Mouse (Mus musculus) myocyte (in vitro differentiated cells): ENCODE measurements around the gene Ralgapa2. TPM values are rescaled to one million over a fixed set of nuclear protein-coding genes. Genes with fewer than 3 reads are reported as not detected.

Experiments used
- H3K27me3 ChIP-seq: one replicate; pipeline ENCODE4 v1.6.1; 2011; ENCODE audit not compliant: control insufficient read depth, insufficient read depth, insufficient read length
- H3K36me3 ChIP-seq: one replicate; pipeline ENCODE4 v1.6.1; 2011; ENCODE audit not compliant: control insufficient read depth, insufficient read depth
- H3K4me2 ChIP-seq: one replicate; pipeline ENCODE4 v1.6.1; 2011; ENCODE audit warnings: low read depth, control low read depth
- H3K4me3 ChIP-seq: one replicate; pipeline ENCODE4 v1.5.1; 2011; ENCODE audit warnings: mild to moderate bottlenecking, control low read depth, moderate library complexity
- H3K79me2 ChIP-seq: one replicate; pipeline ENCODE4 v1.6.1; 2011; ENCODE audit not compliant: control insufficient read depth, insufficient read depth
- H3ac ChIP-seq: one replicate; pipeline ENCODE4 v1.6.1; 2011; ENCODE audit not compliant: control insufficient read depth, insufficient read length
- CEBPB ChIP-seq: IDR thresholded peaks from 2 replicates; pipeline ENCODE4 v1.6.1; 2011; ENCODE audit warnings: mild to moderate bottlenecking, moderate library complexity; ENCODE audit not compliant: poor library complexity, insufficient read depth, severe bottlenecking
- E2F4 ChIP-seq: IDR thresholded peaks from one replicate; pipeline ENCODE4 v1.6.1; 2011; ENCODE audit warnings: mild to moderate bottlenecking, control low read depth, moderate library complexity; ENCODE audit not compliant: insufficient read depth
- MAX ChIP-seq: IDR thresholded peaks from one replicate; pipeline ENCODE4 v1.6.1; 2011; ENCODE audit warnings: low read depth, mild to moderate bottlenecking, control low read depth
- MYOD1 ChIP-seq, 3 experiments: IDR thresholded peaks; one replicate each; pipeline ENCODE4 v1.6.1; 2011; ENCODE audit warnings: control low read depth in 2 of 3, low read depth in 2 of 3, mild to moderate bottlenecking in 2 of 3, moderate library complexity in 1 of 3; ENCODE audit not compliant: insufficient read length in 2 of 3, control insufficient read depth in 1 of 3
- MYOG ChIP-seq, 3 experiments: IDR thresholded peaks; one replicate each; pipeline ENCODE4 v1.6.1; 2011; ENCODE audit warnings: control low read depth in 2 of 3, low read depth in 2 of 3, mild to moderate bottlenecking in 2 of 3; ENCODE audit not compliant: insufficient read length in 2 of 3, control insufficient read depth in 1 of 3, insufficient read depth in 1 of 3
- POLR2A ChIP-seq: IDR thresholded peaks from one replicate; pipeline ENCODE4 v1.6.1; 2011; ENCODE audit warnings: low read depth, mild to moderate bottlenecking, control low read depth, moderate library complexity; ENCODE audit not compliant: insufficient read length
- POLR2AphosphoS2 ChIP-seq: IDR thresholded peaks from one replicate; pipeline ENCODE4 v1.6.1; 2011; ENCODE audit warnings: low read depth, control low read depth; ENCODE audit not compliant: insufficient read length
- REST ChIP-seq: IDR thresholded peaks from one replicate; pipeline ENCODE4 v1.6.1; 2011; ENCODE audit warnings: mild to moderate bottlenecking, control low read depth, moderate library complexity; ENCODE audit not compliant: insufficient read depth, insufficient read length
- SRF ChIP-seq: IDR thresholded peaks from one replicate; pipeline ENCODE4 v1.6.1; 2011; ENCODE audit warnings: low read depth; ENCODE audit not compliant: control insufficient read depth, insufficient read length
- TCF12 ChIP-seq: IDR thresholded peaks from one replicate; pipeline ENCODE4 v1.6.1; 2011; ENCODE audit warnings: mild to moderate bottlenecking, control low read depth; ENCODE audit not compliant: poor library complexity, insufficient read depth, severe bottlenecking
- TCF3 ChIP-seq: IDR thresholded peaks from one replicate; pipeline ENCODE4 v1.6.1; 2011; ENCODE audit warnings: low read depth, control low read depth; ENCODE audit not compliant: insufficient read length
- USF1 ChIP-seq: IDR thresholded peaks from one replicate; pipeline ENCODE4 v1.6.1; 2011; ENCODE audit warnings: low read depth, mild to moderate bottlenecking, control low read depth, moderate library complexity
- polyA plus RNA-seq: library from polyadenylated mRNA; unstranded; fragments of >200 nt; fragmentation: generic; extraction: Trizol; gene quantifications from one replicate; pipeline ENCODE4 v1.2.1, GENCODE M21; 2012; ENCODE audit warnings: missing spikeins

The Ralgapa2 gene
- polyA plus RNA-seq, 1 experiment = 1.8 TPM

DNA sequence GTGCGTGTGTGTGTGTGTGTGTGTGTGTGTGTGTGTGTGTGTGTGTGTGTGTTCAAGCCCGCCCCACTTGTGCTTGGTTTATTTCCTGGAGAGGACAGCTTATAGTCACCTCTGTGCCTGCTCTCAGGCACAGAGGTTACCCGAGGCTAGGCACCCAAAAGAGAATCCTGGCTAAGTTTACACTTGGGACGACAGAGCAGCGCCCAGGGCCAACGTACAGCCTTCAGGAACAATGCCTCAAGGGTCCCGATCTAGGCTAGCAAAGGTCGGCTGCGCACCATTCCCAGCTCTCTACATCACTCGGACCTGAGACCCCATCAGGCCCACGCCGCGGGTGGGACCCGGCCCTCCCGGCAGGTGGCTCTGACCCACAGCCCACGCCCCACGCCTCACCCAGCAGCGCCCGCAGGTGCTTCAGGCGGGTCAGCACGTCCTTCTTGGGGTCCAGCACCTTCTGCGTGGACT lies 711 bp downstream of the Ralgapa2 start:
- Histone ChIP-seq H3K4me2 (peak overlapping the region; percentile 86), H3K4me3 (peak overlapping the region; percentile 33), H3ac (peak overlapping the region; percentile 66), H3K79me2 (peaks cover 3% of the 10 kb centered on the region), H3K27me3 (no peaks in the 10 kb centered on the region), H3K36me3 (no peaks in the 10 kb centered on the region)
- TF ChIP-seq SRF (no peak), MYOG (IDR thresholded peaks at IDR 0.05; ENCODE audit: control insufficient read depth in 1 of 3, insufficient read depth in 1 of 3, insufficient read length in 2 of 3, low read depth in 2 of 3) (peak in 1 of 3 experiments; percentile 12), USF1 (no peak), MAX (no peak), MYOD1 (IDR thresholded peaks at IDR 0.05; ENCODE audit: control insufficient read depth in 1 of 3, insufficient read length in 2 of 3, low read depth in 2 of 3) (no peak), POLR2A (no peak), TCF3 (no peak)

DNA sequence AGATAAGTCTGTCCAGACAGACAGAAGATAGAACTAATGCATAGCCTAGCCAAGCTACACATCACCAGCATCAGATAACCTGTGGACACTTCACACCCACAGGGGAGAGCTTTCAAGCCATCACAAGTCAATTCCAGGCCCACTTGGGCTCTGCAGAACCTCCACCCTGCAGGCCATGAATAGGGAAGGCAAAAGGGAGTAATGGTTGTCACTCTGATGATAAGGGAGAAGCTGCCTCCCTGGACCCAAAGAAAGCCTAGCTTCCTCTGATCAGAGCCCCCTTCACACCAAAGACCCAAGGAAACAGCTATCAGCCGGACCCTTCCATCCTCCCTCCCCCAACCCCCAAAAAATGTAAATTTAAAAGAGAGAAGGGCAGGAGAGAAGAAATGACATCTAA lies 1.4 kb downstream of the Ralgapa2 start:
- Histone ChIP-seq H3K36me3 (no peaks in the 10 kb centered on the region), H3ac (no peak overlapping the region), H3K79me2 (peaks cover 3% of the 10 kb centered on the region), H3K27me3 (no peaks in the 10 kb centered on the region), H3K4me2 (peak overlapping the region; percentile 86), H3K4me3 (peak overlapping the region; percentile 33)
- TF ChIP-seq REST = no peak
- TF ChIP-seq E2F4 = no peak
- TF ChIP-seq MYOD1 (IDR thresholded peaks at IDR 0.05; ENCODE audit: control insufficient read depth in 1 of 3, insufficient read length in 2 of 3, low read depth in 2 of 3) = no peak
- TF ChIP-seq USF1 = no peak
- no peak for TF ChIP-seq TCF12
- no peak for TF ChIP-seq POLR2A
- TF ChIP-seq MYOG (IDR thresholded peaks at IDR 0.05; ENCODE audit: control insufficient read depth in 1 of 3, insufficient read depth in 1 of 3, insufficient read length in 2 of 3, low read depth in 2 of 3) = no peak

DNA sequence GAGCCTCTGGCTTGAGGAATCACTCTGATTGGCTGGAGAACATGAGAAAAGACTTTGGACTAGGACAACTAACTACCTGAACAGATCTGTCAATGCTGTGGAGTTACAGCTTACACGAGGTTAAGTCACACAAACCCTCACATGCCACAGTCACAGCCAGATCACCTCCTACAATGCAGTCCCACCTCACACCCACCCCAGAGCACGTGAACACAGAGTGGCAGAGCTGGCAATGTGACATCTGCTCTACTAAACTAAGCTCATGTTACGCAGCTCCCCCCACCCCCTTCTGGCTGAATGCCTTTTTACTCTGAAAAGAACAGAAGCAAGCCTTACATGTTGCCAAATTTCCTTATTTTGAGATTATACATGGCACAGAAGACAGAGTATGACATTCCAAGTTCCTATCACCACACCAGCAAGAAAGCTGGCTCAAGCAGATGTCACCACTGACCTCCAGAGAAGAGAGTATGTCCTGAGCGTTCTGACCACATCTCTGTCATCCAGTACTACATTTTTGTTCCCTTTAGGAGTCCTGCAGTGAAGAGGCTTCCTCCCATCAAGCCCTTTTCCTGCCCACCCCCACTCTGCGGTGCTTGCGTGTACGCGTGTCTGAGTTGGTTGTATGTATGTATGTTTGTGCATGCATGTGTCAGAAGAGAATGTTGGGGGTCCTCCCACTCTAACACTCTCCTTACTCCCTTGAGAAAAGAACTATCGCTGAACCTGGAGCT lies 9.4 kb downstream of the Ralgapa2 start:
- H3K36me3 ChIP-seq = no peaks in the 10 kb centered on the region

DNA sequence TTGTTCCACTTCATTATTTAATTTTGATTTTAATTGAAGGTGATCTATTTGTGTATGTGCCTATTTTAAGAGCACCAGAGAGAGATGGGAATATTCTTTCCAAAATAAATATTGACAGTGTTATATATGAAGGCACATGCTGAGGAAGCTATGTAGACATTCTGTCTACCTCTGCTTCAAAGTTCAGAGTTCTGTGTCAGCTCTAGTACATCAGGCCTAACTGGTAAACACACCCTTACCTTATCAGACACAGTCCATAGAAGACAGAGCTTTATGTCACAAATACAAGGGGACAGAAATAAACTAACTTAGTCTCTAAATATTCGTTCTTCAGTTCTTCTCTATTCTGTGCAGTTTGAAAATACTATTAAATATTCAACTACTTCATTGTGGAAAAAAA lies 12.1 kb downstream of the Ralgapa2 start:
- TF ChIP-seq USF1 = no peak
- no peak for TF ChIP-seq REST
- no peak for TF ChIP-seq POLR2A
- no peak for TF ChIP-seq CEBPB
- TF ChIP-seq E2F4 = no peak
- no peak for TF ChIP-seq TCF12
- no peak for TF ChIP-seq MYOD1 (IDR thresholded peaks at IDR 0.05; ENCODE audit: control insufficient read depth in 1 of 3, insufficient read length in 2 of 3, low read depth in 2 of 3)
- TF ChIP-seq SRF = no peak
- TF ChIP-seq TCF3 = no peak
- TF ChIP-seq POLR2AphosphoS2 = no peak
- TF ChIP-seq MAX = no peak
- no peak for TF ChIP-seq MYOG (IDR thresholded peaks at IDR 0.05; ENCODE audit: control insufficient read depth in 1 of 3, insufficient read depth in 1 of 3, insufficient read length in 2 of 3, low read depth in 2 of 3)

More for the DNA sequence above, 9.4 kb downstream of the Ralgapa2 start:
- no peaks in the 10 kb centered on the region for H3K27me3 ChIP-seq
- no peak overlapping the region for H3K4me2 ChIP-seq
- no peak overlapping the region for H3K4me3 ChIP-seq
- H3K79me2 ChIP-seq = no peaks in the 10 kb centered on the region
- H3ac ChIP-seq = no peak overlapping the region
- no peak for TF ChIP-seq E2F4
- no peak for TF ChIP-seq CEBPB
- TF ChIP-seq MAX = no peak
- TF ChIP-seq MYOG (IDR thresholded peaks at IDR 0.05; ENCODE audit: control insufficient read depth in 1 of 3, insufficient read depth in 1 of 3, insufficient read length in 2 of 3, low read depth in 2 of 3) = no peak
- TF ChIP-seq SRF = no peak
- TF ChIP-seq MYOD1 (IDR thresholded peaks at IDR 0.05; ENCODE audit: control insufficient read depth in 1 of 3, insufficient read length in 2 of 3, low read depth in 2 of 3) = no peak
- no peak for TF ChIP-seq TCF12
- TF ChIP-seq USF1 = no peak
- TF ChIP-seq REST = no peak
- TF ChIP-seq TCF3 = no peak

DNA sequence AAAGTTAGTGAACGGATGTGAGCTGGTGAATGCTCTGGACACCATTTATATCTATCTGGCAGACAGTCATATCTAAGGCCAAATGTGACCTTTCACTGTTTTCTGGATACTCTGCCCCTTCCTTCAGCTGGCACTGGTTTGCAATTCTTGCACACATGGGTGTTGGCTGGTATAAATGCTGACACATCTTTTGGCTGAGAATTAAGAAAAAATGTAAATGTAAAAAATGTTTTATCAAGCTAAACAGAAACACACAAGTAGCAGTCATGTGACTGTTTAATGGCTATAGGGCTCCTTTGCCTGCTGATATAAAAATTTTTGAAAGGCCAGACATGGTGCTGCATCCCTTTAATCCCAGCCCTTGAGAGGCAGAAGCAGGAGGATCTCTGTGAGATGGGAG lies 13.0 kb downstream of the Ralgapa2 start:
- no peak for TF ChIP-seq SRF
- no peak for TF ChIP-seq TCF3
- TF ChIP-seq MYOG (IDR thresholded peaks at IDR 0.05; ENCODE audit: control insufficient read depth in 1 of 3, insufficient read depth in 1 of 3, insufficient read length in 2 of 3, low read depth in 2 of 3) = no peak
- TF ChIP-seq MYOD1 (IDR thresholded peaks at IDR 0.05; ENCODE audit: control insufficient read depth in 1 of 3, insufficient read length in 2 of 3, low read depth in 2 of 3) = no peak
- TF ChIP-seq TCF12 = no peak
- TF ChIP-seq REST = no peak
- TF ChIP-seq CEBPB = no peak
- Histone ChIP-seq H3K4me3 (no peak overlapping the region), H3ac (no peak overlapping the region), H3K79me2 (no peaks in the 10 kb centered on the region), H3K36me3 (no peaks in the 10 kb centered on the region), H3K4me2 (no peak overlapping the region), H3K27me3 (no peaks in the 10 kb centered on the region)

More for the DNA sequence above, 12.1 kb downstream of the Ralgapa2 start:
- H3K4me3 ChIP-seq = no peak overlapping the region
- no peak overlapping the region for H3ac ChIP-seq
- no peaks in the 10 kb centered on the region for H3K27me3 ChIP-seq
- H3K36me3 ChIP-seq = no peaks in the 10 kb centered on the region
- H3K4me2 ChIP-seq = no peak overlapping the region
- no peaks in the 10 kb centered on the region for H3K79me2 ChIP-seq
